Mouse (Mus musculus) CH12.LX (cell line): ENCODE data around the gene Sorcs3. TPM values are rescaled to one million over a fixed set of nuclear protein-coding genes. Genes with fewer than 3 reads are reported as not detected.

ENCODE experiments used
- DNase-seq: peaks from one replicate; pipeline ENCODE4 v3.0.0-alpha.2; 2013; ENCODE audit errors: extremely low read depth
- H3K27ac ChIP-seq: 2 replicates; pipeline ENCODE4 v1.5.1; 2012; ENCODE audit warnings: low read depth, mild to moderate bottlenecking, control low read depth, moderate library complexity; ENCODE audit not compliant: insufficient read depth
- H3K27me3 ChIP-seq: replicated peaks from 2 replicates; pipeline ENCODE3; 2012; ENCODE audit warnings: inconsistent platforms
- H3K36me3 ChIP-seq, 2 experiments: replicated peaks in 1 of 2; 2 replicates each; pipeline versions ENCODE3 to v1.6.1; 2012; ENCODE audit warnings: inconsistent platforms in 1 of 2, low read length in 1 of 2, mild to moderate bottlenecking in 1 of 2, mixed read lengths in 1 of 2, moderate library complexity in 1 of 2; ENCODE audit not compliant: control insufficient read depth in 1 of 2, insufficient read depth in 1 of 2
- H3K4me1 ChIP-seq, 2 experiments: 2 replicates each; pipeline ENCODE4 v1.6.1; 2012; ENCODE audit warnings: inconsistent platforms in 1 of 2, moderate library complexity in 1 of 2; ENCODE audit not compliant: insufficient read depth in 2 of 2, control insufficient read depth in 1 of 2
- H3K4me2 ChIP-seq: 2 replicates; pipeline ENCODE4 v1.6.1; 2012; ENCODE audit warnings: low read depth, mild to moderate bottlenecking, control low read depth; ENCODE audit not compliant: poor library complexity, insufficient read depth, severe bottlenecking
- H3K4me3 ChIP-seq, 3 experiments: fragments of 150-350 bp in 1 of 3; sonication (generic) in 1 of 3; replicated peaks in 1 of 3; 2 replicates each; pipeline versions ENCODE3 to v1.5.1; 2011 to 2012; ENCODE audit warnings: low read depth in 2 of 3, low read length in 2 of 3, mild to moderate bottlenecking in 2 of 3, moderate library complexity in 2 of 3, control low read depth in 1 of 3, improper control_type of control experiment in 1 of 3, inconsistent platforms in 1 of 3, mixed read lengths in 1 of 3; ENCODE audit not compliant: poor library complexity in 1 of 3
- H3K79me2 ChIP-seq: replicated peaks from 2 replicates; pipeline ENCODE4 v1.6.1; 2012; ENCODE audit warnings: mild to moderate bottlenecking, moderate library complexity; ENCODE audit not compliant: control insufficient read depth, poor library complexity, insufficient read depth, severe bottlenecking; ENCODE audit errors: extremely low read depth
- H3K9ac ChIP-seq: 2 replicates; pipeline ENCODE4 v1.6.1; 2012; ENCODE audit warnings: low read depth, mild to moderate bottlenecking, control low read depth, moderate library complexity; ENCODE audit not compliant: insufficient read depth
- H3K9me3 ChIP-seq: replicated peaks from 2 replicates; pipeline ENCODE3; 2012; ENCODE audit warnings: low read length, inconsistent platforms, mixed read lengths
- BHLHE40 ChIP-seq: IDR thresholded peaks from 2 replicates; pipeline ENCODE4 v1.6.1; 2011; ENCODE audit warnings: mild to moderate bottlenecking, low read depth, low read length, improper control_type of control experiment
- CHD1 ChIP-seq: IDR thresholded peaks from 2 replicates; pipeline ENCODE4 v1.6.1; 2012; ENCODE audit warnings: low read depth, low read length, improper control_type of control experiment, inconsistent platforms
- CTCF ChIP-seq, 2 experiments: IDR thresholded peaks in 1 of 2; conservative IDR thresholded peaks in 1 of 2; 2 replicates each; pipeline ENCODE4 v1.5.1; 2011 to 2012; ENCODE audit warnings: low read depth in 2 of 2, low read length in 2 of 2, improper control_type of control experiment in 1 of 2, inconsistent platforms in 1 of 2, mild to moderate bottlenecking in 1 of 2, moderate library complexity in 1 of 2
- EP300 ChIP-seq: IDR thresholded peaks from 2 replicates; pipeline ENCODE4 v1.6.1; 2011; ENCODE audit warnings: low read length, improper control_type of control experiment
- GABPA ChIP-seq: IDR thresholded peaks from 2 replicates; pipeline ENCODE4 v1.6.1; 2012; ENCODE audit warnings: low read depth, low read length, improper control_type of control experiment, inconsistent platforms; ENCODE audit not compliant: insufficient replicate concordance
- IRF4 ChIP-seq: IDR thresholded peaks from 2 replicates; pipeline ENCODE4 v1.6.1; 2014; ENCODE audit warnings: low read depth, mild to moderate bottlenecking, inconsistent platforms, low read length, improper control_type of control experiment
- JUN ChIP-seq: IDR thresholded peaks from 2 replicates; pipeline ENCODE4 v1.6.1; 2011; ENCODE audit warnings: low read depth, mild to moderate bottlenecking, low read length, improper control_type of control experiment, moderate library complexity; ENCODE audit not compliant: insufficient read depth
- MAFK ChIP-seq: IDR thresholded peaks from 2 replicates; pipeline ENCODE4 v1.6.1; 2011; ENCODE audit warnings: low read length, improper control_type of control experiment; ENCODE audit not compliant: insufficient replicate concordance
- MYC ChIP-seq: IDR thresholded peaks from 2 replicates; pipeline ENCODE4 v1.6.1; 2011; ENCODE audit warnings: low read depth, mild to moderate bottlenecking, improper control_type of control experiment, low read length
- NELFE ChIP-seq: IDR thresholded peaks from 2 replicates; pipeline ENCODE4 v1.6.1; 2011; ENCODE audit warnings: low read depth, low read length, improper control_type of control experiment
- NRF1 ChIP-seq: IDR thresholded peaks from 2 replicates; pipeline ENCODE4 v1.6.1; 2014; ENCODE audit warnings: low read depth, mild to moderate bottlenecking, inconsistent platforms, low read length, improper control_type of control experiment, moderate library complexity
- TBP ChIP-seq: conservative IDR thresholded peaks from 2 replicates; pipeline ENCODE4 v1.6.1; 2011; ENCODE audit warnings: low read depth, low read length, improper control_type of control experiment
- UBTF ChIP-seq: IDR thresholded peaks from 2 replicates; pipeline ENCODE4 v1.6.1; 2012; ENCODE audit warnings: low read depth, mild to moderate bottlenecking, inconsistent platforms, low read length, improper control_type of control experiment, moderate library complexity
- USF2 ChIP-seq: conservative IDR thresholded peaks from 2 replicates; pipeline ENCODE4 v1.6.1; 2011; ENCODE audit warnings: low read depth, low read length, improper control_type of control experiment
- ZMIZ1 ChIP-seq: IDR thresholded peaks from 2 replicates; pipeline ENCODE4 v1.6.1; 2012; ENCODE audit warnings: low read depth, mild to moderate bottlenecking, inconsistent platforms, low read length, improper control_type of control experiment
- ZNF384 ChIP-seq: IDR thresholded peaks from 2 replicates; pipeline ENCODE4 v1.6.1; 2012; ENCODE audit warnings: low read depth, low read length, improper control_type of control experiment, inconsistent platforms
- dilution Hi-C: fragments of 300-500 bp; cut with MboI; formaldehyde crosslinking; loops from 2 replicates; pipeline ENCODE4 v1.14.3; 2020; ENCODE audit warnings: low sequenced_read_pairs; ENCODE audit not compliant: extremely low pct_unique_long_range_greater_than_20kb, extremely low pct_ligation_motif_present
- in situ Hi-C: fragments of 300-500 bp; cut with MboI; formaldehyde crosslinking; loops from 3 replicates; pipeline ENCODE4 v1.14.3; 2019; ENCODE audit warnings: low sequenced_read_pairs, low pct_ligation_motif_present, low pct_unique_long_range_greater_than_20kb, mixed read lengths
- polyA plus RNA-seq: library from polyadenylated mRNA; unstranded; fragments of >175 nt; gene quantifications from 2 replicates; pipeline ENCODE4 v1.2.1, GENCODE M21; 2012; ENCODE audit warnings: low read depth; ENCODE audit not compliant: insufficient read length
- total RNA-seq, 2 experiments: library from RNA; depleted of rRNA; stranded (reverse); fragments of 300-350 nt in 1 of 2; fragments of >200 nt in 1 of 2; gene quantifications; 2 replicates each; pipeline ENCODE4 v1.2.3; 2012 to 2014

Sorcs3 gene
- total and polyA plus RNA-seq, 3 experiments: not detected

GRCm38 (mm10) chr19:48577169-48577568, 371.3 kb downstream of the Sorcs3 start:
- no peaks in the 10 kb centered on the region for H3K36me3 ChIP-seq
- no peak for DNase-seq
- H3K9me3 ChIP-seq: peaks cover 43% of the 10 kb centered on the region
- H3K27me3 ChIP-seq: no peaks in the 10 kb centered on the region
- TF ChIP-seq MAFK (no peak), ZNF384 (no peak), ZMIZ1 (no peak), JUN (no peak), TBP (no peak), UBTF (no peak), NRF1 (no peak), NELFE (no peak), BHLHE40 (no peak), CHD1 (no peak), CTCF (conservative IDR thresholded peaks at IDR 0.05 in 1 of 2, IDR thresholded peaks at IDR 0.05 in 1 of 2; ENCODE audit: low read depth in 2 of 2, low read length in 2 of 2) (no peak), EP300 (no peak), USF2 (no peak), GABPA (no peak)
- TF ChIP-seq, all 38 proteins: peak for 0
- H3K4me3 ChIP-seq: no peak overlapping the region
- H3K27ac ChIP-seq: no peak overlapping the region
- in situ Hi-C loops: no loop called here
- H3K4me2 ChIP-seq: no peak overlapping the region
- no peaks in the 10 kb centered on the region for H3K4me1 ChIP-seq
- no peak overlapping the region for H3K9ac ChIP-seq
- H3K79me2 ChIP-seq: no peaks in the 10 kb centered on the region
- dilution Hi-C loops: no loop called here

- DNase-seq: no peak
Observed at GRCm38 (mm10) chr19:48584938-48585560, 379.2 kb downstream of the Sorcs3 start.

GRCm38 (mm10) chr19:48616951-48617350, 411.1 kb downstream of the Sorcs3 start:
- H3K79me2 ChIP-seq: no peaks in the 10 kb centered on the region
- no peak overlapping the region for H3K27ac ChIP-seq
- in situ Hi-C loops (no loop called here), dilution Hi-C loops (no loop called here)
- no peak overlapping the region for H3K4me2 ChIP-seq
- DNase-seq: no peak
- no peaks in the 10 kb centered on the region for H3K4me1 ChIP-seq
- peaks cover 56% of the 10 kb centered on the region for H3K9me3 ChIP-seq
- no peaks in the 10 kb centered on the region for H3K27me3 ChIP-seq
- TF ChIP-seq IRF4 (no peak), MYC (no peak)
- H3K4me3 ChIP-seq: no peak overlapping the region
- no peaks in the 10 kb centered on the region for H3K36me3 ChIP-seq
- no peak overlapping the region for H3K9ac ChIP-seq

More at GRCm38 (mm10) chr19:48584938-48585560, 379.2 kb downstream of the Sorcs3 start:
- Histone ChIP-seq H3K9ac (no peak overlapping the region), H3K4me2 (no peak overlapping the region), H3K36me3 (no peaks in the 10 kb centered on the region), H3K27me3 (no peaks in the 10 kb centered on the region), H3K4me1 (no peaks in the 10 kb centered on the region), H3K27ac (no peak overlapping the region), H3K9me3 (peaks cover 67% of the 10 kb centered on the region), H3K4me3 (no peak overlapping the region), H3K79me2 (no peaks in the 10 kb centered on the region)
- no peak for TF ChIP-seq ZMIZ1
- dilution Hi-C loops: no loop called here
- in situ Hi-C loops: no loop called here
